Mouse (Mus musculus) thymus, adult 2 months (tissue): ENCODE data around the gene Epha1. TPM values are rescaled to one million over a fixed set of nuclear protein-coding genes. Genes with fewer than 3 reads are reported as not detected.

Experiments used
- DNase-seq: peaks from one replicate; pipeline ENCODE4 v3.0.0; 2021
- H3K27ac ChIP-seq: fragments of 200-500 bp; 2 replicates; pipeline ENCODE4 v1.5.1; 2012; ENCODE audit warnings: low read length, control low read depth; ENCODE audit not compliant: control insufficient read depth, insufficient read depth
- H3K27me3 ChIP-seq: fragments of 200-500 bp; 2 replicates; pipeline ENCODE4 v1.6.1; 2012; ENCODE audit warnings: mild to moderate bottlenecking, low read length, moderate library complexity, mixed read lengths; ENCODE audit not compliant: control insufficient read depth, insufficient read depth
- H3K36me3 ChIP-seq: fragments of 200-500 bp; 2 replicates; pipeline ENCODE4 v1.6.1; 2012; ENCODE audit warnings: mild to moderate bottlenecking, low read length, moderate library complexity; ENCODE audit not compliant: control insufficient read depth, insufficient read depth
- H3K4me1 ChIP-seq: fragments of 200-500 bp; replicated peaks from 2 replicates; pipeline ENCODE4 v1.6.1; 2012; ENCODE audit warnings: low read length; ENCODE audit not compliant: control insufficient read depth, insufficient read depth
- H3K4me3 ChIP-seq: fragments of 200-500 bp; 2 replicates; pipeline ENCODE4 v1.5.1; 2012; ENCODE audit warnings: mild to moderate bottlenecking, low read length, control low read depth, moderate library complexity; ENCODE audit not compliant: control insufficient read depth, insufficient read depth
- CTCF ChIP-seq: fragments of 200-500 bp; IDR thresholded peaks from 2 replicates; pipeline ENCODE4 v1.5.1; 2012; ENCODE audit warnings: mild to moderate bottlenecking, control low read depth, low read length, moderate library complexity, borderline replicate concordance; ENCODE audit not compliant: control insufficient read depth, poor library complexity, insufficient read depth; ENCODE audit errors: extremely low read depth
- POLR2A ChIP-seq: fragments of 200-500 bp; IDR thresholded peaks from 2 replicates; pipeline ENCODE4 v1.6.1; 2012; ENCODE audit warnings: mild to moderate bottlenecking, low read length, control low read depth, moderate library complexity; ENCODE audit not compliant: control insufficient read depth, poor library complexity, insufficient read depth; ENCODE audit errors: extremely low read depth
- WGBS: fragments of 180-500 bp; shearing (Covaris S2); methylation state at CpG from one replicate; pipeline ENCODE4 v1.1.7; 2018; 5-methylcytosine and 5-hydroxymethylcytosine counted together
- polyA plus RNA-seq: library from polyadenylated mRNA; depleted of rRNA; stranded (reverse); fragments of >200 nt; gene quantifications from 2 replicates; pipeline ENCODE4 v1.2.3, GENCODE M21; 2012

Gene Epha1
- polyA plus RNA-seq, 1 experiment: 4.7 TPM

- Histone ChIP-seq H3K36me3 (no peaks in the 10 kb centered on the region), H3K4me1 (peaks cover 5% of the 10 kb centered on the region), H3K27ac (no peak overlapping the region), H3K4me3 (no peak overlapping the region), H3K27me3 (no peaks in the 10 kb centered on the region)
- TF ChIP-seq POLR2A (no peak), CTCF (no peak)
- no peak for DNase-seq
- 98% methylated on average over 2 of the region's 2 CpGs for WGBS
Observed at GRCm38 (mm10) chr6:42375131-42375530, 2.1 kb upstream of the Epha1 start.

- no peak overlapping the region for H3K4me3 ChIP-seq
- no peak overlapping the region for H3K27ac ChIP-seq
- WGBS: 93% methylated on average over 4 of the region's 4 CpGs
- no peak for DNase-seq
- peaks cover 3% of the 10 kb centered on the region for H3K4me1 ChIP-seq
- H3K27me3 ChIP-seq: no peaks in the 10 kb centered on the region
- H3K36me3 ChIP-seq: no peaks in the 10 kb centered on the region
- TF ChIP-seq POLR2A (no peak), CTCF (no peak)
Observed at GRCm38 (mm10) chr6:42374701-42375100, 1.6 kb upstream of the Epha1 start.

- 46% methylated on average over 7 of the region's 7 CpGs for WGBS
- no peak for TF ChIP-seq CTCF
- TF ChIP-seq POLR2A: no peak
- no peak for DNase-seq
- H3K36me3 ChIP-seq: no peaks in the 10 kb centered on the region
- H3K27ac ChIP-seq: no peak overlapping the region
- no peaks in the 10 kb centered on the region for H3K27me3 ChIP-seq
- H3K4me1 ChIP-seq: peaks cover 3% of the 10 kb centered on the region
- H3K4me3 ChIP-seq: no peak overlapping the region
Observed at GRCm38 (mm10) chr6:42373669-42374430, 782 bp upstream of the Epha1 start.

- TF ChIP-seq POLR2A: no peak
- TF ChIP-seq CTCF: no peak
- Histone ChIP-seq H3K27ac (no peak overlapping the region), H3K27me3 (no peaks in the 10 kb centered on the region), H3K4me3 (0 out of 2 replicates have a peak overlapping the region, but pooled peaks have one; percentile 27), H3K36me3 (no peaks in the 10 kb centered on the region), H3K4me1 (peaks cover 3% of the 10 kb centered on the region)
- WGBS: 89% methylated on average over 9 of the region's 9 CpGs
- DNase-seq: no peak
Observed at GRCm38 (mm10) chr6:42372421-42372815, 650 bp downstream of the Epha1 start.

- H3K27me3 ChIP-seq: no peaks in the 10 kb centered on the region
- DNase-seq: no peak
- no peak overlapping the region for H3K27ac ChIP-seq
- H3K36me3 ChIP-seq: no peaks in the 10 kb centered on the region
- WGBS: 88% methylated on average over 3 of the region's 3 CpGs
- H3K4me3 ChIP-seq: no peak overlapping the region
- peaks cover 3% of the 10 kb centered on the region for H3K4me1 ChIP-seq
- no peak for TF ChIP-seq POLR2A
- TF ChIP-seq CTCF: no peak
Observed at GRCm38 (mm10) chr6:42372001-42372400, 1.1 kb downstream of the Epha1 start.

GRCm38 (mm10) chr6:42370630-42371363 lies 2.3 kb downstream of the Epha1 start:
- Histone ChIP-seq H3K27ac (no peak overlapping the region), H3K4me3 (no peak overlapping the region), H3K4me1 (peaks cover 3% of the 10 kb centered on the region), H3K27me3 (no peaks in the 10 kb centered on the region), H3K36me3 (no peaks in the 10 kb centered on the region)
- 86% methylated on average over 4 of the region's 4 CpGs for WGBS
- TF ChIP-seq CTCF (no peak), POLR2A (no peak)
- no peak for DNase-seq
